Mouse (Mus musculus): Measurements from ENCODE around the gene Nabp2.
A peak's percentile ranks its signal among the peaks of the same experiment; 100 is the strongest.

The Nabp2 gene

GRCm38 (mm10) chr10:128429454-128429853, 18.2 kb upstream of the Nabp2 start:
- DNase-seq (ENCODE audit: low read depth, low spot score): no peak

DNA sequence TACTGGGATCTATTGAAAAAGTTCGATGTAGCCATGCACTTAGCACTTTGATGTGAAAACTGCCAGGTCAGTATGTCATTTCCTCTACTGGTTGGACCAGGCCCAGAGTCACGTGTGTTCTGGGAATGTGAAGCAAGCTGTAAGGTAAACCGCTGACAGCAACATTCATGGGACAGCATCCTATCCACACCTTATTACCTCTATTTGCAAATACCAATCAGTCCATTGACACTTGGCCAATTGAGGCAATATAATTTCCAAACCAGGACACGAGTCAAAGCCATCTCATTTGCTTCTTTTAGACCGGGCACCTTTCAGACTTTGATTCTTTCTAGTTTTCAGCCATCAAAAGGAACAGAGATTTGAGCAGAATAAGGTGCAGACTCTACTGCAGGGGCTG, 17.8 kb upstream of the Nabp2 start:
- no peak for DNase-seq (ENCODE audit: low read depth, low spot score)

DNA sequence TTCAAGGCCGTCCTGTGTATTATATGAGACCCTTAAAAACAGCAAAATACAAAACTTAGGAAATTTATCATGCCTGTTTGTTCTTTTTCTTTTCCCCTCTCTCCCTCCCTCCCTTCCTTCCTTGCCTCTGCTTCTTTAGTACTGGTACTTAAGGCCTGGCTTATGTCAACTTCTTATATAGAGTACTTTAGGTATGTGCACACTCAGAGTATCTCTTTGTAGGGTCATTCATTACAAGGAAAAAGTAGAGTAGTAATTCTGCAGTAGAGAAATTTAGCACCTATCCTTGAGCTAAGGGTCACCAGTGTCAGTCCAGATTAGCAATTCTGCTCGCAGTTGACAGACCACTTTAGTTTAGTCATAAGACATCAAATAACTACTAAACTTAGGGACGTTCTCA, 14.0 kb upstream of the Nabp2 start:
- no peak for DNase-seq (ENCODE audit: low read depth, low spot score)

DNA sequence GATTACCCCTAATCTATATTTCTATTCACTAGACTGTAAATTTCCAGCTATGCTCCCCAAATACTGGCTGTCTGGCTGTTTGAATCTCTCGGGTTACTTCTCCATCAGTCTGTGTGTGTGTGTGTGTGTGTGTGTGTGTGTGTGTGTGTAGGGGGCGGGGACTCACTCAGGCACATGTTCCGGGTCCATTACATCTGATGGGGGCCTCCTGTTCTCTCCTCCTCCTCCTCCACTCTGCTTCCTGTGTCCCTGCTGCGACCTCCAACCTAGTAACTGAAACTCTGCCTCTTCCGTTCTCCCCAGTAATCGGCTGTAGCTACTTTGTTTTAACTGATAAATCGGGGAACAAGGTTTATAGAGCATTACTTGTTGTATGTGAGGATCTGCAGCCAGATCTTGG, 13.3 kb upstream of the Nabp2 start:
- DNase-seq (ENCODE audit: low read depth, low spot score): peak; percentile 56

DNA sequence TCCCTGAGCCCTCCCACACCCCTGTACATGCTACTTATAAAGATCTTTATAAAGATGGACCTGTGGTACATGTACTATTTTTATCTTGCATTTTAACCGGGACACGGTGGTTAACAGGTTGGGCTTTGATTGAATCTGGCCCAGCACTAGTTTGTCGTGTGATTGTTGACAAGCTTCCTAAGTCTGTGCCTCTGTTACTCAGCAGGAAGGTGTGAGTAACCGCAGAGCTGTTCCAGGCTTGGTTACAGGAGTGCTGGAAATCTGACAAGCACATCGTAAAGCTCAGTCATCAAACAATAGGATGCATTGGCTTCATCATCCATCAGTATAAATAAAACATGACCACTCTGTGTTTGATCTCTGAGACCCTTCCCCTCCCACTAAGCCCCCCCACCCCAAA, 11.1 kb upstream of the Nabp2 start:
- no peak for DNase-seq (ENCODE audit: low read depth, low spot score)

DNA sequence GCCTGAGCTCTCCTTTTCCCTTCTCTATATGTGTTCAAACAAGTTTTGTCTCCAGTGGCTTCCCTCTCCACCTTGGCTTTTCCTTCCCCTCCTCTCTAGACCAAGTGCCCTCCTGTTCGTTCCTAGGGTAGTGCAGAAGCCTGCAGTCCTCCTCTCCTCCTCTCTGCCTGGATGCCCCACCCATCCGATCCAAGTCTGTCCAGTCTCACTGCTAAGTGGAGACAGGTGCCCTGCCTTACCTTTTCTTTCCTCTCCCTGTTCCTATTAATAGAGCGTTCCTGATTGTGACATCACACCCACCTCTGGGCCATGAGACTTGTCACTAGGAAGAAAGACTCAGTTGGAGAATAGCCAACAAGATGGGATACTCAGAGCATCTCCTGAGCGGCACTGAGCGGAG, 3.6 kb upstream of the Nabp2 start:
- DNase-seq (ENCODE audit: low read depth, low spot score): no peak

DNA sequence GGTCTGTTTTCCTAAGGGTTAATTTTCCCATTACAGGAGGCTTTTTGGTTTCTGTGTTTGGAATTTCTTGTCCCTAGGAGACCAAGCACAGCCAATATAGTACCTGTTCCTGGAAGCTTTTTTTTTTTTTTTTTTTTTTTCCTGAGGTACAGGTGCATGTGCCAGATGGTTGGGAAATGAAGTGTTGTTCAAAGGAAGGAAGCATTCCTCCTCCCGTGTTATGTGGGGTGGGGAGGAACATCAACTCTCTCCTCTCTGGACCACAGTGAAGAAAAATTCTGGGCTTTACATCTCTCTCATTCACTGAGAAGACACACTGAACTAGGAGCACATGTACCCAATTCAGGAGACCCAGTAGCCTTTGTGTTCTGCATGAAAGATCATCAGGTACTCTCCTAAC, 1.8 kb upstream of the Nabp2 start:
- DNase-seq (ENCODE audit: low read depth, low spot score): no peak

DNA sequence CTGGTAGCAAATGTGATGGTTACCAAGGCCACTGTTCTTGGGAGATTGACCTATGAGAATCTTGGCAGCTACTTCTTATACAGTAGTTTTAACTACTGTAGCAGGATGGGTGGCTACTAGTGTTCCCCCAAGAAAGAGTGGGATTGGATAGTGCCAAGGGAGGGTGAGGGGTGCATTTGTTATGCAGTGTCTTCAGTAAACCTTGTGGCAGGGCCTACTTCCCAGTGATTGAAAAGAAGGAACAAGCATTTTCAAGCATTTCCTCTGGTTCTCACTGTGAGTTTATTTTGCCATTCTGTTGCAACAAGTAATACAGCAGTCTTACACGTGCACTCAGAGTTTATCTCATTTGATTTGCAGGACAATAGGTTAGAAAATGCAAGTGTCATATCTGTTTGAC, 1.3 kb upstream of the Nabp2 start:
- no peak for DNase-seq (ENCODE audit: low read depth, low spot score)

GRCm38 (mm10) chr10:128412055-128412381, 726 bp upstream of the Nabp2 start:
- DNase-seq (ENCODE audit: low read depth, low spot score): peak; percentile 18

- DNase-seq (ENCODE audit: low read depth, low spot score): peak; percentile 58
These were observed 789 bp downstream of the Nabp2 start for GRCm38 (mm10) chr10:128410560-128410845.

- peak; percentile 98 for DNase-seq (ENCODE audit: low read depth, low spot score)
These were observed 1.4 kb downstream of the Nabp2 start for GRCm38 (mm10) chr10:128409692-128410559.

GRCm38 (mm10) chr10:128408591-128409535, 2.4 kb downstream of the Nabp2 start:
- peak; percentile 40 for DNase-seq (ENCODE audit: low read depth, low spot score)

- DNase-seq (ENCODE audit: low read depth, low spot score): no peak
These were observed 7.4 kb downstream of the Nabp2 start for GRCm38 (mm10) chr10:128403931-128404330.

GRCm38 (mm10) chr10:128401638-128402037, 9.7 kb downstream of the Nabp2 start:
- no peak for DNase-seq (ENCODE audit: low read depth, low spot score)

DNA sequence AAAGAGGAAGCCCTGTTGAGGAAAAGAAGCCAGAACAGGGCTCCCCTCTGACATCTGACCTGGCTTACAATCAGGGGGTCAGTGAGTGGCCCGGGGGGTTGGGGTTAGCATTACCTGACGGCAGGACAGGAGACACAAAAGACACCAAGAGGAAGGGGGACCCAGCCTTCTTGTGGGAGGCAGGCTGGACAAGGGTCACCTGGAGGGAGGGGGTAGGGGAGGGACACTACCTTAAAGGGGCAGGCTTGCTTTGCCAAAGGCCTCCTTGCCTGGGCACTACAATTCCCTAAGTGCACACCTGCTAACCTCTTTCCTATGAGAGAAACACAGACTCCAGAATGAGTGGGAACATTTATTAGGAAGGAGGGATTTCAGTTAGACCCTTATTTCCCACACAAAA, 10.2 kb downstream of the Nabp2 start, which contains the start of gene Slc39a5:
Gene Slc39a5 (minus strand): TSS at position 174 of the 400 bp plus-strand sequence.
- DNase-seq (ENCODE audit: low read depth, low spot score): no peak

DNA sequence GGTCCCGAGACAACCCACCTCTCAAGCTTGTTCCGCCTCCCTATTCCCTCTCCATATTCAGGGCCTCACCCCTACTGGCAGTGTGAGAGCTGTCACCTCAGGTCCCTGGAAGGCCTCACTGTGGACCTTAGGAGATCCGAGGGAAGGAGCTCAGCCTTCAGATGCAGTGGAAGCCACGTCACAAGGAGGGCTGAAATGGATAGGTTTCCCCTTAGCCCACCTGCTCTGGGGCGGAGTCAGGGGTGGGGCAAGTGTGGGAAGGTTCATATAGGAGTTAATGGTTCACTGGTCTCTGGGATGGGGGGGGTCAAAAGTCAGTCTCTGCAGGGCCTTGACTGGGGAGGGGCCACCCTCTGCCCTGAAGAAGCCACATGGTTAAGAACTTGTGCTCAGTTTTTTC, 11.0 kb downstream of the Nabp2 start:
- no peak for DNase-seq (ENCODE audit: low read depth, low spot score)

DNA sequence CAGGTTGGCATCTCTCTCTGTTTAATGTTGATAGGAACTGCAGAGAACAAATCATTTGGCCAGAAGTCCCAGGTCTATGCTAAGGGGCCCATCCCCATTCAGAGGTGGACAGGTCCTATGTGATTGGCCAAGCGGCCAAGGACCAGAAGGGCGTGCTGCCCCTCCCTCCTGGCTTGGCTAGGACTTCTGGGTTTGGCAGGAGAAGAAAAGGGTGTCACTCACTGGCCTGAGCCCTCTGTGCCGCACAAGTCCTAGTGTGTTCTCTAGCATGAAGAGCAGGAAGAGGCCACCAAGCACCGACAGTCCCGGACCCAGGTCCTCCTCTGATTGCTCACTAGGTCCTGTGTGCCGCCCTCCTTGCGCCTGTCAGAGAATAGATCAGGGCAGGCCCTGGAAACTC, 13.8 kb downstream of the Nabp2 start:
- no peak for DNase-seq (ENCODE audit: low read depth, low spot score)

DNA sequence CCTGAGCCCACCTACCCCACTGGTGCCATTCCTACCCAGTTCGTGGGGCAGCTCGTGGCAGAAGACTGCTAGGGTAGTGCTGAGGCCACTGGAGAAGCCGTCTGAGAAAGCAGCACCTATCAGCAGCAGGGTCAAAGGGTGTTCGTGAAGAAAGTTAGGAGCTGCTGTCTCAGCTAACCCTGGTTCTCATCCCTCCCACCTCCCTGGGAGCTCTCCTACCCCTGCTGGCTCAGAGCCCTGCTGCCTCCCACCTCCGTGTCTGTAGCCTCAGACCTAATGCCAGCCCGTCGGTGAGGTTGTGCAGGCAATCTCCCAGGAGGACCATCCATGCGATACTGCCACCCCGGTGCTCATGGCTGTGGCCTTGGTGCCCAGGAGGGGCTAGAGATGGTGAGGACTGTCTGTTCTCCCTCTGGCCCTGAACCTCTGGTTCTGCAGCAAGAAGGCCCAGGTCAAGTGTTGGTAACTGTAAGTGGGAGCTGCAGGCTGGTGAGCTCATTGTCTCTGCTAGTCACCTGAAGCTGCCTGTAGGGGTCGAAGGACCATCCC, 14.5 kb downstream of the Nabp2 start:
- DNase-seq (ENCODE audit: low read depth, low spot score): no peak

- DNase-seq (ENCODE audit: low read depth, low spot score): no peak
These were observed 15.1 kb downstream of the Nabp2 start for GRCm38 (mm10) chr10:128396017-128396673.

DNA sequence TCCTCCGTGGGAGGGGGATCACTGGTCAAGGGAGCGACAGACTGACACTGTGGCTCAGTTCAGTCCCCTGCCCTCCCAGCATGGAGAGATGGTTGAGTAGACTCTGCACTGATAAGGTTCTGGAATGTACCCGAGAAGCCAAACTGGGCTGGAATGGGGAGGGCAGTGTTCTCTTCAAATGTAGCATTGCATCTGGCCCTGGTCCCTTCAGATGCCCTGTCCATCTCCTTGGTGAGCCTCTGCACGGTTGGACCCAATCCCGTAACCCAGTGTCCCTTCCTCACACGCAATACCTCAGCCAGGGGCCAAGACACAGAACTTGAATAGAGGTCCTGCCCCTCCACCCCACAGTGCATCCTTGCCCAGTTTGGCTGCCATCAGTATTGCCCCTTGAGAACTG, 19.4 kb downstream of the Nabp2 start:
- no peak for DNase-seq (ENCODE audit: low read depth, low spot score)

DNA sequence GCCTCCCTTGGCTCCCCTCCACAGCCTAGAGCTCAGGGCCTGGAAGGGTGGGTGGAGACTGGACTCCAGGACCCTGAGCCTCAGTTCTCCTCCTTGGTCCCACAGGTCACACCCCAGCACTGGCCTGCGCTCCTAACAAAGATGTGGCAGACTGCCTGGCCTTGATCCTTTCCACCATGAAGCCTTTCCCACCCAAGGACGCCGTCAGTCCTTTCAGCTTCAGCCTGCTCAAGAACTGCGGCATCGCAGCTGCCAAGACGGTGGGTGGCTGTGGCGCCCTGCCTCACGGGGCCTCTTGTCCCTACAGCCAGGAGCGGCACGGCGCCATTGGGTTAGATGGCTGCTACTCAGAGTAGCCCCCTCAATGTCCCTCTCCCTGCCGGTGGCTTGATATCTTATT, 20.9 kb downstream of the Nabp2 start:
- DNase-seq (ENCODE audit: low read depth, low spot score): no peak

- DNase-seq (ENCODE audit: low read depth, low spot score): no peak
These were observed 21.7 kb downstream of the Nabp2 start for GRCm38 (mm10) chr10:128389570-128389969.

Measured in CD4-positive helper T cell, adult 2 months (primary cell).